Mouse (Mus musculus) intestine, postnatal 0 days (tissue): ENCODE measurements around the gene Cyp4f18. TPM values are rescaled to one million over a fixed set of nuclear protein-coding genes. Genes with fewer than 3 reads are reported as not detected.
"Not testable (repeated sequence)": the region's sequence is repeated elsewhere in the genome, so short reads cannot be mapped to it uniquely, and the experiment has no call there.

ENCODE experiments used
- ATAC-seq: fragments of 200-750 bp; cut with Nextera tagmentation; 2 replicates; pipeline ENCODE4 v1.8.0; 2017; ENCODE audit warnings: mild to moderate bottlenecking, moderate TSS enrichment, moderate library complexity
- H3K27ac ChIP-seq: fragments of 300-500 bp; sonication (generic); 2 replicates; pipeline ENCODE4 v1.5.1; 2014; ENCODE audit warnings: mild to moderate bottlenecking, low read depth, low read length, moderate library complexity
- H3K27me3 ChIP-seq: fragments of 300-500 bp; sonication (generic); replicated peaks from 2 replicates; pipeline ENCODE4 v1.6.1; 2014; ENCODE audit warnings: low read length, mixed read lengths; ENCODE audit not compliant: control insufficient read depth, insufficient read depth
- H3K36me3 ChIP-seq: fragments of 300-500 bp; sonication (generic); 2 replicates; pipeline ENCODE4 v1.6.1; 2014; ENCODE audit warnings: mild to moderate bottlenecking, moderate library complexity; ENCODE audit not compliant: control insufficient read depth, insufficient read depth
- H3K4me1 ChIP-seq: fragments of 300-500 bp; sonication (generic); replicated peaks from 2 replicates; pipeline ENCODE4 v1.6.1; 2014; ENCODE audit warnings: antibody characterized with exemption, low read length, mixed read lengths; ENCODE audit not compliant: control insufficient read depth, insufficient read depth
- H3K4me2 ChIP-seq: fragments of 300-500 bp; sonication (generic); replicated peaks from 2 replicates; pipeline ENCODE4 v1.6.1; 2014; ENCODE audit warnings: low read depth, mild to moderate bottlenecking, moderate library complexity
- H3K4me3 ChIP-seq: fragments of 300-500 bp; sonication (generic); 2 replicates; pipeline ENCODE4 v1.5.1; 2014; ENCODE audit warnings: low read depth, low read length
- H3K9ac ChIP-seq: fragments of 300-500 bp; sonication (generic); 2 replicates; pipeline ENCODE4 v1.6.1; 2014; ENCODE audit warnings: mild to moderate bottlenecking, low read depth, low read length
- H3K9me3 ChIP-seq: fragments of 300-500 bp; sonication (generic); 2 replicates; pipeline ENCODE4 v1.6.1; 2016; ENCODE audit warnings: mixed run types; ENCODE audit not compliant: control insufficient read depth
- CTCF ChIP-seq: sonication (generic); IDR thresholded peaks from 2 replicates; pipeline ENCODE4 v1.5.1; 2016; ENCODE audit warnings: low read depth, mild to moderate bottlenecking, control low read depth, antibody characterized with exemption, moderate library complexity
- WGBS: fragments of 180-500 bp; shearing (Covaris S2); extraction: QIAGEN DNeasy Blood & Tissue Kit; methylation state at CpG from one replicate; pipeline ENCODE4 v1.1.7; 2014; 5-methylcytosine and 5-hydroxymethylcytosine counted together
- polyA plus RNA-seq: library from polyadenylated mRNA; unstranded; fragments of >200 nt; fragmentation: Nextera tagmentation; extraction: Ambion mirVana; gene quantifications from 2 replicates; pipeline ENCODE4 v1.2.1, GENCODE M21; 2015

The Cyp4f18 gene
- polyA plus RNA-seq, 1 experiment from 2014 or later, result 4.2 TPM

DNA sequence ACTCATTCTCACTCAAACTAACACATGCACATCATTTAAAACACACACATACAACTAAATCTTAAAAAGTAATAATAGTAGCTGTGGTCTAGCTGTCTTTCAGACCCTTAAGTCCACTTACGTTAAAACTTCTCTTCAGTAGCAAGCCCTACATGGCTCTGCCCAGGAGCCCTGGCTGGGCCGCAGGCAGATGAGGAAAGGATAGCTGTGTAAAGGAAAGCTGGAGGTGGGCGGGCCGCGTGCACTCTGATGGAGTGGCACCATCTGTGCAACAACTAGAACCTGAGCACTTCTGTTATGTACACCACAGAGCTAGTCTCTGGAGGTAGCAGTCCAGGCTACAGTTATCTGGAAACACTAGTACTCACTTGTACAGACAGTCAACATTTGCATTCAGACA is 42.2 kb downstream of the Cyp4f18 start:
- Histone ChIP-seq H3K9me3 (no peaks in the 10 kb centered on the region), H3K9ac (no peak overlapping the region), H3K4me1 (no peaks in the 10 kb centered on the region), H3K36me3 (peaks cover 41% of the 10 kb centered on the region), H3K4me2 (no peak overlapping the region), H3K27me3 (no peaks in the 10 kb centered on the region), H3K4me3 (no peak overlapping the region), H3K27ac (no peak overlapping the region)
- 97% methylated on average over 5 of the region's 5 CpGs for WGBS
- ATAC-seq, result no peak
- no peak for TF ChIP-seq CTCF

DNA sequence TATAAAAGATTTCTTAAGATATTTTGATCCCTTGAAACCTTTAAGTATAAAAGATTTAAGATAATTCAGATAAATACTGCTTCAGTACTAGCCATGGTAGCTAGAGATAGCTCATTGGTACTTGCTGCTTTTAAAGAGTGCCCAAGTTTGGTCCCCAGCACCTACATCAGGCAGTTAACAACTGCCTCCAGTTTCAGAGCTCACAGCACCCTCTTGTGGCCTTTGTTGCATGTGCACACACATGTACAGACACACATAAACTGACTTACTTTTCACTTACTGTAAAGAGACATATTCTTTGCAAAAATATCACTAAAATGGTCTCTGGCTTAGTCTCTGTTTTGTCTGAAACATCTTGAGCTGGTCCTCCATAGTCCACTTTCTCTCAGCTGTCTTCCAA is 43.0 kb downstream of the Cyp4f18 start:
- H3K9ac ChIP-seq, result no peak overlapping the region
- no peak overlapping the region for H3K4me3 ChIP-seq
- H3K27me3 ChIP-seq, result no peaks in the 10 kb centered on the region
- no peak overlapping the region for H3K4me2 ChIP-seq
- H3K27ac ChIP-seq, result no peak overlapping the region
- TF ChIP-seq CTCF, result peak; percentile 40
- no peaks in the 10 kb centered on the region for H3K4me1 ChIP-seq
- ATAC-seq, result no peak
- H3K9me3 ChIP-seq, result no peaks in the 10 kb centered on the region
- H3K36me3 ChIP-seq, result peaks cover 41% of the 10 kb centered on the region

- no peak for TF ChIP-seq CTCF
- Histone ChIP-seq H3K9ac (no peak overlapping the region), H3K27ac (no peak overlapping the region), H3K4me2 (no peak overlapping the region), H3K27me3 (no peaks in the 10 kb centered on the region), H3K4me3 (no peak overlapping the region), H3K4me1 (no peaks in the 10 kb centered on the region), H3K36me3 (peaks cover 41% of the 10 kb centered on the region), H3K9me3 (no peaks in the 10 kb centered on the region)
- WGBS, result 95% methylated on average over 2 of the region's 2 CpGs
- ATAC-seq, result no peak
Measured at GRCm38 (mm10) chr8:71965166-71965565, 44.3 kb downstream of the Cyp4f18 start.

DNA sequence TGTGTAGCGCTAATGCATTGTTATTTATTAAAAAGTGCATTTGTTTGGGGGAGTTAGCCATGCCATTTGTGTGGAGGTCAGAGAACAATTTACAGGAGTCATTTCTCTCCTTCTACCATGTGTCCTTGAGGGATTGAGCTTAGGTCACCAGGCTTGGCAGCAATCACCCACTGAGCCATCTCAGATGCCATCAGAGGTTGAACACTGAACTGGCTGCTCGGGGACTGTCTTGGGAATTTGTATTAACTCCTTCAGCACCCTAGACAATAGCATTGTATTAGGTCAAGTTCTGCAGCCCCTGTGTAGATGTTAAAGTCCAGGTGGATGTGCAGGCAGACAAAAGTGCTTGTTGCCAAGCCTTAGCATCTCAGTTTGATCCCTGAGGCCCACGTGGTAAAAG is 45.4 kb downstream of the Cyp4f18 start:
- H3K4me3 ChIP-seq, result no peak overlapping the region
- H3K4me1 ChIP-seq, result no peaks in the 10 kb centered on the region
- WGBS, result 77% methylated on average over 3 of the region's 3 CpGs
- H3K27me3 ChIP-seq, result no peaks in the 10 kb centered on the region
- no peak for ATAC-seq
- H3K27ac ChIP-seq, result no peak overlapping the region
- H3K36me3 ChIP-seq, result peaks cover 38% of the 10 kb centered on the region
- no peaks in the 10 kb centered on the region for H3K9me3 ChIP-seq
- H3K9ac ChIP-seq, result no peak overlapping the region
- no peak for TF ChIP-seq CTCF
- H3K4me2 ChIP-seq, result no peak overlapping the region

DNA sequence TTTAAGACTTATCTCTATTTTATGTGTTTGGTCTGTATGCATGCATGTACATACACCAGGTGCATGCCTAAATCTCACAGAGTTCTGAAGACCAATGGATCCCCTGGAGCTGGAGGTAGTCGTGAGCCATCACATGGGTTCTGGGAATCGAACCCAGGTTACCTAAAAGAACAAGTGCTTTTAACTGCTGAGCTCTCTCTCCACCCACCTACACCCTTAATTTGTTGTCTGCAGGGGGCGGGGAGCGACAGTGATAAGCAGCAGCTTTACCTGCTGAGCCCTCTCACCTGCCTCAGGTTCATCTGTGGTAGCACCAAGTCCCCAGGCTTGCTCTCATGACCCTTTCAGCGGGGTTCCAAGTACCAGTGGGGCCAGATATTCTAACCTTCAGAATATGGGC is 47.6 kb downstream of the Cyp4f18 start:
- TF ChIP-seq CTCF, result no peak
- Histone ChIP-seq H3K27ac (no peak overlapping the region), H3K4me3 (no peak overlapping the region), H3K4me2 (no peak overlapping the region), H3K9ac (no peak overlapping the region), H3K4me1 (no peaks in the 10 kb centered on the region), H3K27me3 (no peaks in the 10 kb centered on the region), H3K36me3 (peaks cover 16% of the 10 kb centered on the region), H3K9me3 (no peaks in the 10 kb centered on the region)
- no peak for ATAC-seq
- 75% methylated on average over 5 of the region's 5 CpGs for WGBS

DNA sequence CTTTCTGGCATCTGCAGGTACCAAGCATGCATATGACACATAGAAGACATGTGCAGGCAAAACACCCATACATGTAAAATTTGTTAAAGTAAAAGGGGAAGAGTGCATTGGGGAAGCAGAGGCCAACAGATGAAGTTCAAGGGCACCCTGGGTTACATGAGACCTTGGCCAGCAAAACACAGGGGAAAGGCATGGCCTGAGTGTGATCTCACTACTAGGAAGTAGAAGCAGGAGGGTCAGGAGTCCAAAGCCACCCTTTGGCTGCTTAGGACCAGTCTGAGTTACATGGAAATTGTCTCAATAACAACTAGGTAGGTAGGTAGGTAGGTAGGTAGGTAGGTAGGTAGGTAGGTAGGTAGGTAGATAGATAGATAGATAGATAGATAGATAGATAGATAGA is 48.9 kb downstream of the Cyp4f18 start:
- H3K27ac ChIP-seq, result no peak overlapping the region
- ATAC-seq, result peak; percentile 82
- H3K9ac ChIP-seq, result no peak overlapping the region
- no peaks in the 10 kb centered on the region for H3K27me3 ChIP-seq
- H3K4me2 ChIP-seq, result no peak overlapping the region
- H3K36me3 ChIP-seq, result peaks cover 5% of the 10 kb centered on the region
- no peaks in the 10 kb centered on the region for H3K9me3 ChIP-seq
- TF ChIP-seq CTCF, result no peak
- H3K4me3 ChIP-seq, result no peak overlapping the region
- H3K4me1 ChIP-seq, result no peaks in the 10 kb centered on the region

- H3K36me3 ChIP-seq, result no peaks in the 10 kb centered on the region; the same call in 1 of the 2 replicates
- H3K27me3 ChIP-seq, result no peaks in the 10 kb centered on the region
- no peak overlapping the region for H3K4me3 ChIP-seq
- no peak for ATAC-seq
- 97% methylated on average over 9 of the region's 9 CpGs for WGBS
- no peak overlapping the region for H3K9ac ChIP-seq
- H3K27ac ChIP-seq, result no peak overlapping the region
- H3K4me2 ChIP-seq, result no peak overlapping the region
- TF ChIP-seq CTCF, result no peak
- 0 out of 2 replicates have a peak, but pooled peaks cover 3% of the 10 kb centered on the region for H3K9me3 ChIP-seq
- no peaks in the 10 kb centered on the region; the same call in 1 of the 2 replicates for H3K4me1 ChIP-seq
Measured at GRCm38 (mm10) chr8:71954666-71955065, 54.8 kb downstream of the Cyp4f18 start.

DNA sequence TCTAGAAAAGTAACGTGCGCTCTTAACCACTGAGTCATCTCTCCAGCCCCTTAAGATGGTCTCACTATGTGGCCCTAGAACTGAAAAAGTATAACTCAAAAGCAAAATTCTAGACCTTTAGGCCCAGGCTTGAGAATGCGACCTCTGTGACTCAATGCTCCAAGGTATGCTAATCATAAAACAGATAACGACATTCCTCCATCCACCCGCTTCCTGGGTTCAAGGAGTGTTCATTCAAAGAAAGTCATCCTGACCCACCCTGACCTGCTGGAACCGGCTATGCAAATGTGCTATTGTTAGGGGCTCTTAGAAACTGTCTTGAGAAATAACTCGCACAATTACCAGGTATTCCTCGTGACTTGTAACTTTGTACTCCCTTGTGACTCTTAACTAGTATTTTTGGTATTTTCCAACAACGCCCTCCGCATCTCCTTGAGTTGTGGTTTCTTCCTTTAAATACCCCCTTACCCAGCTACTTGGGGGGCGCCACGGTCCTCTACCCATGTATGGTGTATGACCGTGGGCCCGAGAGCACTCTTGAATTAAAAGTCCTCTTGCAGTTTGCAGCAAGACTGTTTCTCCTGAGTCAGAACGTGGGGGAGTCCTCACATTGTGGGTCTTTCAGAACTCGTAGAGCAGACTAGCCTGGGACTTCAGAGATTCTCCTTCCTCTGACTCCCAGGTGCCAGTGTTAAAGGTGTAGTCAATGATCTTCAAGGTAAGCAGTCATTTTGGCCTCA is 56.3 kb downstream of the Cyp4f18 start:
- ATAC-seq, H3K27me3 ChIP-seq, H3K4me2 ChIP-seq, H3K36me3 ChIP-seq, H3K4me3 ChIP-seq, H3K9me3 ChIP-seq, H3K9ac ChIP-seq, H3K4me1 ChIP-seq, H3K27ac ChIP-seq: not testable (repeated sequence)
- WGBS, result 79% methylated on average over 16 of the region's 16 CpGs
